27 mouse cellular contexts compared by ENCODE assay signal in the genomic region with DNA sequence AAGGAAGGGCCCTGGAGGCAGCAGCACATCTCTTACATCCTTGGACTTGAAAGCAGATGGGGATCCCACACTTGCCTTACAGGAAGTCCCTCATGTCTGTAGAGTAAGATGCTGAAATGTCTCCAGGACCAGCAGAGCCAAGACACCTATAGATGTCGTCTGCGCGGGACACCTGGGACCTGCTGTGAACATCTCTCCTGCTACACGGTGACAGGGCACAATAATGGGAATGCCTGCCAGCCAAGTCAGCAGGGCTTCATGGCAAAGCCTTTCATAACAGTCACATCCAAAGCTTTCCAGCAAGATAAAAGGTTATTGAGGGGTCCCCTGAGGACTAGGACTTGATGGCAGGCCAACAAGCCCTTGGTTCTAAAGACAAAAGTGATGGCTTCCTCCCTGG. TPM values are rescaled to one million over a fixed set of nuclear protein-coding genes. Genes with fewer than 3 reads are reported as not detected.
A peak's percentile ranks its signal among the peaks of the same experiment; 100 is the strongest.
DNase-seq lines count a peak whose midpoint lies in the region; ATAC-seq lines count a peak whose summit lies in the region.
"Had no signal": no experiment of that assay in that cellular context is flagged by ENCODE, and none has a peak within 500 bp of the region (broad histone marks: within the 10 kb centered on the region; RNA-seq: fewer than 3 reads in every experiment).

No protein-coding gene starts in this region.

- no peak for ATAC-seq in forebrain, embryonic 13.5 days
- ATAC-seq: activated CD4-positive, CD25-positive, alpha-beta regulatory T cell, adult 4 months; forebrain, embryonic 16.5 days; hindbrain, postnatal 0 days; inflammation-experienced regulatory T-cells, adult 6 months; intestine, embryonic 16.5 days had no signal

- no peaks in the 10 kb centered on the region for H3K36me3 ChIP-seq in heart, embryonic 10.5 days
- no peaks in the 10 kb centered on the region for H3K36me3 ChIP-seq in forebrain, embryonic 13.5 days (ENCODE audit: poor library complexity, severe bottlenecking)
- H3K36me3 ChIP-seq: embryonic facial prominence, embryonic 10.5 days; forebrain, embryonic 12.5 days; heart, embryonic 13.5 days had no signal

- peak; percentile 34 for DNase-seq in cerebellum, adult 11 months
- DNase-seq in cerebellum, adult 8-10 months = no peak
- peak; percentile 42 to 45 for DNase-seq in cerebellum, adult 18-20 months
- peak; percentile 72 for DNase-seq in cerebellum, adult 9-11 months
- DNase-seq in cerebellum, postnatal 25 days = peak; percentile 64 to 68
- no peak for DNase-seq in heart, embryonic 10.5 days (ENCODE audit: low spot score)
- no peak for DNase-seq in gastrocnemius, adult 18-20 months (ENCODE audit: low spot score)
- DNase-seq: adrenal gland, adult 8-10 months; adrenal gland, postnatal 25 days; embryo, embryonic 11 days; gastrocnemius, postnatal 25 days; heart, adult 18-20 months; heart, postnatal 14 days; heart, postnatal 4 days; kidney, adult 18-20 months had no signal

- H3K4me1 ChIP-seq in heart, embryonic 10.5 days = peaks cover 7% of the 10 kb centered on the region
- H3K4me1 ChIP-seq in forebrain, embryonic 13.5 days = peaks cover 8% of the 10 kb centered on the region

- no peak overlapping the region for H3K27ac ChIP-seq in heart, embryonic 10.5 days
- no peak overlapping the region for H3K27ac ChIP-seq in forebrain, embryonic 13.5 days
- H3K27ac ChIP-seq: embryonic facial prominence, embryonic 10.5 days; embryonic facial prominence, embryonic 13.5 days; forebrain, embryonic 12.5 days; heart, embryonic 13.5 days; hindbrain, embryonic 14.5 days; hindbrain, postnatal 0 days had no signal

- H3K27me3 ChIP-seq in heart, embryonic 10.5 days (ENCODE audit: insufficient read depth, poor library complexity, severe bottlenecking) = peaks cover 17% of the 10 kb centered on the region; the same call in 1 of the 2 replicates
- no peaks in the 10 kb centered on the region for H3K27me3 ChIP-seq in forebrain, embryonic 13.5 days
- H3K27me3 ChIP-seq: embryonic facial prominence, embryonic 13.5 days; forebrain, embryonic 12.5 days had no signal

- no peak overlapping the region for H3K9ac ChIP-seq in forebrain, embryonic 13.5 days
- H3K9ac ChIP-seq: embryonic facial prominence, embryonic 13.5 days; forebrain, embryonic 12.5 days; heart, embryonic 13.5 days; hindbrain, embryonic 14.5 days had no signal

- no peaks in the 10 kb centered on the region for H3K9me3 ChIP-seq in heart, embryonic 10.5 days
- H3K9me3 ChIP-seq in forebrain, embryonic 13.5 days (replicated peaks) = no peaks in the 10 kb centered on the region
- H3K9me3 ChIP-seq: embryonic facial prominence, embryonic 10.5 days; embryonic facial prominence, embryonic 13.5 days; forebrain, embryonic 12.5 days; heart, embryonic 13.5 days had no signal

- H3K4me3 ChIP-seq in heart, embryonic 10.5 days = no peak overlapping the region
- H3K4me3 ChIP-seq in forebrain, embryonic 13.5 days = no peak overlapping the region
- H3K4me3 ChIP-seq: embryonic facial prominence, embryonic 10.5 days; embryonic facial prominence, embryonic 13.5 days; erythroblast, embryonic 14.5 days; forebrain, embryonic 12.5 days; heart, embryonic 13.5 days had no signal

- no peak overlapping the region for H3K4me2 ChIP-seq in forebrain, embryonic 13.5 days
- H3K4me2 ChIP-seq: embryonic facial prominence, embryonic 13.5 days; forebrain, embryonic 12.5 days; heart, embryonic 13.5 days; hindbrain, embryonic 14.5 days had no signal

- WGBS in heart, embryonic 10.5 days = 89% methylated on average over 4 of the region's 4 CpGs
- WGBS in forebrain, embryonic 13.5 days = 88% methylated on average over 4 of the region's 4 CpGs

RNA-seq across cellular contexts. Expression of a gene that starts 45.8 kb away (rescaled TPM):
- 0.34 and 1.6 TPM in 2 replicates for polyA plus RNA-seq in heart, embryonic 10.5 days (2016; fragmentation: Nextera tagmentation; extraction: Ambion mirVana)
- polyA plus RNA-seq in forebrain, embryonic 13.5 days (2015; fragmentation: Nextera tagmentation; extraction: Ambion mirVana) = 0.56 and 0.67 TPM in 2 replicates
- 1 to 10 TPM; 3.7 to 4.2 TPM for total RNA-seq in gastrocnemius, adult 18-20 months (2021)
- polyA plus RNA-seq: activated CD4-positive, CD25-positive, alpha-beta regulatory T cell, adult 4 months; inflammation-experienced regulatory T-cells, adult 6 months had no signal

Comparison
In these comparisons a context has a peak if more than half of its experiments do, and no peak if none do; other contexts are left out.
1. DNase-seq: peak in cerebellum, adult 11 months (single experiment), cerebellum, adult 18-20 months (2 of 2), cerebellum, adult 9-11 months (single experiment) and cerebellum, postnatal 25 days (2 of 2); none in cerebellum, adult 8-10 months (single experiment), heart, embryonic 10.5 days (single experiment) and gastrocnemius, adult 18-20 months (single experiment).